Mouse (Mus musculus) megakaryocyte progenitor cell, adult 5-6 weeks (primary cell): ENCODE measurements around the gene Gm11214. TPM values are rescaled to one million over a fixed set of nuclear protein-coding genes. Genes with fewer than 3 reads are reported as not detected.
A peak's percentile ranks its signal among the peaks of the same experiment; 100 is the strongest.

ENCODE experiments used
- ATAC-seq: replicated peaks from 2 replicates; pipeline ENCODE4 v1.8.0; 2016; ENCODE audit warnings: mild to moderate bottlenecking, moderate TSS enrichment, inconsistent platforms; ENCODE audit not compliant: poor library complexity
- total RNA-seq, 2 experiments: library from RNA; stranded (forward) in 1 of 2; stranded (reverse) in 1 of 2; fragments of 157-497, 149-512 nt in 1 of 2; fragments of 200-1000 nt in 1 of 2; gene quantifications; 2 replicates each; pipeline versions ENCODE4 v1.2.3 to v1.2.4; 2015 to 2017

The Gm11214 gene
- total RNA-seq, 2 experiments from 2014 or later, result not detected

GRCm38 (mm10) chr4:63661857-63662256 lies 1.3 kb downstream of the Gm11214 start:
- no peak for ATAC-seq

- ATAC-seq, result no peak
Observed at GRCm38 (mm10) chr4:63661426-63661825, 1.8 kb downstream of the Gm11214 start.

GRCm38 (mm10) chr4:63659775-63660174 lies 3.4 kb downstream of the Gm11214 start:
- 0 out of 2 replicates have a peak, but pooled peaks have one; percentile 20 for ATAC-seq

GRCm38 (mm10) chr4:63659086-63659485 lies 4.1 kb downstream of the Gm11214 start:
- 0 out of 2 replicates have a peak, but pooled peaks have one; percentile 34 for ATAC-seq

- ATAC-seq, result 0 out of 2 replicates have a peak, but pooled peaks have one; percentile 29
Observed at GRCm38 (mm10) chr4:63654381-63654780, 8.8 kb downstream of the Gm11214 start.

GRCm38 (mm10) chr4:63643956-63644726 lies 19.0 kb downstream of the Gm11214 start:
- ATAC-seq, result no peak

- no peak for ATAC-seq
Observed at GRCm38 (mm10) chr4:63639842-63640241, 23.3 kb downstream of the Gm11214 start.

- no peak for ATAC-seq
Observed at GRCm38 (mm10) chr4:63638603-63639002, 24.6 kb downstream of the Gm11214 start.

GRCm38 (mm10) chr4:63633181-63633580 lies 30.0 kb downstream of the Gm11214 start:
- ATAC-seq, result no peak

GRCm38 (mm10) chr4:63627111-63627510 lies 36.1 kb downstream of the Gm11214 start:
- ATAC-seq, result peak; percentile 63

- ATAC-seq, result peak; percentile 70
Observed at GRCm38 (mm10) chr4:63625563-63626080, 37.6 kb downstream of the Gm11214 start.

- peak; percentile 71 for ATAC-seq
Observed at GRCm38 (mm10) chr4:63622378-63622835, 40.8 kb downstream of the Gm11214 start, which contains the start of gene Tex48. Gene Tex48, minus strand, starts transcription at chr4:63622428.

GRCm38 (mm10) chr4:63621861-63622260 lies 41.3 kb downstream of the Gm11214 start:
- no peak for ATAC-seq

Other genes with a start within 250 kb of the Gm11214 start
- 1.7 and 3.6 TPM in 2 replicates for gene Whrn, start 167.4 kb downstream of the Gm11214 start, total RNA-seq (2015)
- gene Whrn, start 167.4 kb downstream of the Gm11214 start, total RNA-seq (2017), result 0.37 and 0.41 TPM in 2 replicates
- 102 and 121 TPM in 2 replicates for gene Atp6v1g1, start 118.6 kb downstream of the Gm11214 start, total RNA-seq (2015)
- gene Atp6v1g1, start 118.6 kb downstream of the Gm11214 start, total RNA-seq (2017), result 80.3 and 82.4 TPM in 2 replicates
- 4.7 and 4.8 TPM in 2 replicates for gene Tmem268, start 104.6 kb downstream of the Gm11214 start, total RNA-seq (2015)
- 10.8 and 23.7 TPM in 2 replicates for gene Tmem268, start 104.6 kb downstream of the Gm11214 start, total RNA-seq (2017)
- gene Gm11213, start 58.1 kb downstream of the Gm11214 start, total RNA-seq (2015), result not detected in 2 replicates
- not detected in 2 replicates for gene Gm11213, start 58.1 kb downstream of the Gm11214 start, total RNA-seq (2017)
- gene Tex48, start 41.0 kb downstream of the Gm11214 start, total RNA-seq (2015), result not detected in 2 replicates
- not detected in 2 replicates for gene Tex48, start 41.0 kb downstream of the Gm11214 start, total RNA-seq (2017)
- 0.32 TPM in 1 of 2 replicates, not detected in the other for gene Tnfsf15, start 81.7 kb upstream of the Gm11214 start, total RNA-seq (2015)
- gene Tnfsf15, start 81.7 kb upstream of the Gm11214 start, total RNA-seq (2017), result 0.21 and 0.78 TPM in 2 replicates
- 0.81 and 1.3 TPM in 2 replicates for gene Tnfsf8, start 198.0 kb upstream of the Gm11214 start, total RNA-seq (2015)
- 0.58 and 1.2 TPM in 2 replicates for gene Tnfsf8, start 198.0 kb upstream of the Gm11214 start, total RNA-seq (2017)